Mouse (Mus musculus) monocyte, adult 2 months (primary cell): ENCODE data around the gene Ptprt.

Experiments used
- DNase-seq, 2 experiments: peaks; one replicate each; pipeline ENCODE4 v3.0.0; 2022; ENCODE audit warnings: low spot score in 2 of 2, low read depth in 1 of 2

Gene Ptprt

DNA sequence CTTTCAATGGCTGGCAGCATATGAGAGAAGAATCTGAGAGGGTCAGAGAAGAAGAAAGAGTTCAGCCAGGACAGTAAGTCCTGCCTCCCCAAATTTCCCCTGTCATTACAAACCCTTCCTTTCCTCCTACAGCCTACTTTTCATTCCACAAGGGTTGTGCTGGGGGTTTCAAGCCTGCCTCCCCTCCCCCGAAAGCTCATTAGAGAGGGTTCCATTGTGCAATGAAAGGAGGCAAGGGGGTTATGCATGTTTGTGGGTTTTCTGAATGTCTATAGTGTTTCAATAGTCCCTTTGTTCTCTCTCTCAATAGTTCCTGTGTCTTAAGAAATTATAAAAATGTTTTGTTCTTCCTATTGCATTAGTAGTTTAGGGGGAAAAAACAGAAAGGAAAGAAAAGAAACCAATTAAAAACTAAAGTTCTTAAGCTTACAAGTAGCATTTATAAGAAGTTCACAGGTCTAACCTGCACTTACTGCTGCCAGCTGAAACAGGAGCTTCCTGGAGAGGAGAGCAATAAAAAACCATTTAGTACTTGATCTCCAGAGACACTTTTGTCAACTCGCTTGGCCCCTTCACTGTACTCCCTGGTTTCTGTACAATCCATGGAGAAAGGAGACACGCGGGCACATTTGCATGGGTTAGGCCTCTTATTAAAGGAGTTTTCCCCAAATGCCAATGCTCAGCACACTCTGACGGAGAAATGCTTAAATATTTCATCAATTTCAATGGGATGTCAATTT, 247.7 kb downstream of the Ptprt start:
- DNase-seq, result no peak

DNA sequence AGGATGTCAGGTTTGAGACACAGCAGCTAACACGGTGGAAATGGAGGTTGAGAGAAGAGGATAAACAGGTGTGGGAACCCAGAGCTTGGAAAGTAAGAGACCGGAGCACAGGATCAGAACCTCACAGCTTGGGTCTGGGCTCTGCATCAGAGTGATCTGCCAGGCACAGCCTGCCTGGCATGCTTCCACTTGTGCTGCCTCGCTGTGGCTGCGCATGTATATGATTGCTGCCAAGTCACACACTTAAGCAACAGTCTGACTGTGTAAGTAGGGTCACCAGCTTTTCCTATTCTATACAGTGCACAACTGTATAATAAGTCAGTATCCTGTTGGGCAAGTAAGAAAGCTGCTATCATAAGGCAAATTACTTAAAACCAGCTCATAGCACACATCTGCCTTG, 249.9 kb downstream of the Ptprt start:
- DNase-seq, result no peak

DNA sequence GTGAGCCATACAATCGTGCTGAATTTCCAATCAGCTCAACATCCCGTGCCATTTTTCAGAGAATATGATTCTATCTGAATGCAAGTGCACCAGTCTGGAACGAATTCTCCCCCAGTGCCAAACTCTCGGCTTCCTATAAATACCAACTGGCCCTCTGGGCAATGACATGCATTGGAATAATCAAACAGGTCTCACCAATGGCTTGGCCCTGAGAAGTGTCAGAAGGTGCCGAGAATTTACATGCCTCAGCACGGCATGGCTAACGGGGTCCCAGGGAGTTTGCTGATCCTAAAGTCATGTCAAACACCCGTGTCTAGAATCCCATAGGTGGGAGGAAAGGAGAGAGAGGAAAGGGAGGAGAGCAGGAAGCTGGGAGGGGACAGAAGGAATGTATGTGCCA, 251.7 kb downstream of the Ptprt start:
- DNase-seq, result no peak

DNA sequence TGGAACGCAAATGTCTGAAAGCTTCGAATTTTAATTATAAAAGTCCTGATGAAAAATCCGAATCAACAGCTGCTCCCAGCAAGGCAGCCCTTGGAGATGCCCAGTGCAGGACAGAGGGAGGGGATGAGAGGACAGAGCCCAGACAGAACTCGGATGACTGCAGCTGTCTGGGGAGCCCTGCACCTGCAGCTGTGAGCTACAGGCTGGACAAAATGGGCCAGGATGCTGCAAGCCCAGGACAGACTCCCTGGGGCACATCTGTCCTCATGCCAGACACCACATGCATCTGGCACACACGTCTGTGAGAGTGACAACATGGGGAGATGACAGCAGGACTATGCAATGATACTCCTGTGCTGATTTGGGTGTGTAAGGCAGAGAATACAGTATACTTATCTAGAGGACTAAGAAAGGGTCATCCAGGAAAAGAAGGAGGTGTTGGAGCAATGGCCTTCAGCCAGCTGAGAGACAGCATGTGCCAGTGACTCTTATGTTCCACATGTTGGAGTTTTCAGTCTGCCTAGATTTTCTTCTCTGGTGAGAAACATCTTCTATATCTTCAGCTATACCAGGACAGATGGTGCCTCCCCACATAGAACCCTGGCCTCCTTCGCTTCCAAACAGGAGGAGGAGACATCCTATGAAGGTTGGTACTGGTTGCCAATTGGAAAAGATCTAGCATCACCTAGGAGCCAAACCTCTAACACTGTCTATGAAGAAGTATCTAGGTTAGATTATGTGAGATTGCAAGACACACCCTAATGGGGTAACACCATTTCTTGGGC, 259.4 kb downstream of the Ptprt start:
- no peak for DNase-seq

DNA sequence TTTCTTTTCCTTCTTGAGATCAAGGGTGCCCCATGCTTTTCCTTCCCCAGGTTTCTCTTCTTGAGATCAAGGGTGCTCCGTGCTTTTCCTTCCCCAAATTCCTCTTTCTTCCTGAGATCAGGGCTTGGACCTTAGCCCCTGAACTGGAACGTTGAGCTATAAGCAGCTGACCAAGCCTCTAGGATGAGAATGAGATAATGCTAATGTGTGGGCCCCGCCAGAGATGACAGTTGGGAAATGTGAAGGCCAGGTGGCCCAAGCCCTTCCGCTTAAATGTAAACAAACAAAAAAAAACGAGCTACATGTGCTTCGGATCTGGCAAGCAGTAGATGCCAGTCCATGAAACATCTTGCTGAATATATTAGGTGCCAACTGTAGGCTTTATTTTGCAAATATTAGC, 266.3 kb downstream of the Ptprt start:
- DNase-seq, result no peak

DNA sequence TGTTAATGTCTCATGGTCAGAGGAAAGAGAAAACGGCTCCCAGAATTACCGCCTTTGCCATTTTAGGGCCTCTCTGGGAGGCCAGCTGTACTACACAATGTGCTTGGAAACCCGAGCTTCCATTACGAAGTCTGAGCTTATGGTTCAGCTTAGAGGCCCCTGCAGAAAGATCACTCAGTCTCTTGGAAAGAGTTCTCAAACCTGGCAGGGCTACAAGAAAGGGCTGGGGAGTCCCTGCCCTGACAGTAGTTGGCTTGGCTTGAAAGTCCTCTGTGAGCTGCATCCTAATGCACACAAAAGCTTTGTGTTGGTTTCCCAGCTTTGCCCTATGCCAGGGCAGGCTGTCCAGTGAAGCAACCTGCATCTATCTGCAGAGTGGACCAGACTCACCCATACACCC, 269.1 kb downstream of the Ptprt start:
- DNase-seq, result no peak

DNA sequence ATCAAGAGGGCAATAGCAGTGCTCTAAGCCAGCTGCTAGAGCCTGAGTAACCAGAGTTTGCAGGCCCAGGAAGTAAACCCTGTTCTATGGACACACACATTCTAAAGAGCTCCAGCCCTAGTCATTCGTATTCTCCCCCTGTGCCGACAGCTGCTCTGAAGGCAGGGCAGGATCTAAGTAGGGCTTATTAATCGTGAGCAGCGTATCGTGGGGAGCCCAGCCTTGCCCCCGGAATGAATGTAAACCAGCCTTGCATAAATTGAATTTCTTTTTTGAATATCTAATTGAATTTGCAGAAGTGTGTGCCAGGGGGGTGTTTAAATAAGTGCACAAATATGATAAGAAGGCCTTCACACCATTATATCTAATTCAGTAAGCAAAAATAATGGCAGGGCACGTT, 283.6 kb downstream of the Ptprt start:
- no peak for DNase-seq

DNA sequence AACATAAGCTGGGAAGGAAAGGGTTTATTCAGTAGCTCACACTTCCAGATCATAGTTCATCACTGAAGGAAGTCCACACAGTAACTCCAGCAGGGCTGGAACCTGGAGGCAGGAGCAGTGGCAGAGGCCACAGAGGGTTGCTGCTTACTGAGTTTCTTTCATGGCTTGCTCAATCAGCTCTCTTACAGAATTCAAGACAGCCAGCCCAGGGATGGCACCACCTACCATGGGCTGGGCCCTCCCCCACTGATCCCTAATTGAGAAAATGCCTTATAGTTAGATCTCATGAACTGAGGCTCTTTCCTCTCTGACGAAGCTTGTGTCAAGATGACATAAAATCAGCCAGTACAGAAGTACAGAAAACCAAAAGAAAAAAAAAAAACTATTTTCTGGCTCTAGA, 311.9 kb downstream of the Ptprt start:
- no peak for DNase-seq

DNA sequence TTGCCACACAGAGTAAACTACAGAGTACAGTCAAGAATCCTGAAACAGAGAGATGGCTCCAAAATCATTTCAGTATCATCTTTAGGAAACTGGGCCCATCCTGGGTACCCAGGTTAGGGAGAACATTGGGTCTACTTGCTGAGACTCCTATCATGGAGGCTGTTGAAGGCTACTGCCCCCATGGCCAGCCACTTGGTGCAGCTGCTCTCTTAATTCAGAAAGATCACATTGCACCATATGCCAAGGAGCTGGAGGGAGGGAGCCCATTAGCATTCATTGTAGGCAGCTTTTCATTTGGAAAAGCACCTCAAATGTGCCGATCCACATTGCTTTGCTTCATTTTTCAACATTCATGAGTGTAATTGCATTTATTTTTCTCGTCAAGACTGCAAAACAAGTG, 319.1 kb downstream of the Ptprt start:
- no peak for DNase-seq

DNA sequence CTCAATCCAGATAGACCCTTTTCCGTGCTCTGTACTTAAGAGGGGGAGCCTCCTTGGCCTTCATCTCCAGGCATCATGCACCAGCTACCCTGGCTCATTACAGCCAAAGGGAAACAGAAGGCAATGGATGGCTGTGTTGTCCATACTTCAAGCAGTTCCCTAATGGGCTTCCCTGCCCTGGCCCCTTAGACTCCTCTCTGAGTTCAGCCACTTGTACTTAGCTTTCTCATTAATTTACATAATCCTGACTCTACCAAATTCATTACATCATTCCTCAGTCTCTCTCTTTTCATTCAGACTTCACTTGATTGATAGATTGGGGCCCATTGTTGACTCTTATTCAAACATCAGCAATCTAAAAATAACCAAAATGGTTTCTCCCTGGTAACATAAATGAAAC, 320.7 kb downstream of the Ptprt start:
- DNase-seq, result no peak

DNA sequence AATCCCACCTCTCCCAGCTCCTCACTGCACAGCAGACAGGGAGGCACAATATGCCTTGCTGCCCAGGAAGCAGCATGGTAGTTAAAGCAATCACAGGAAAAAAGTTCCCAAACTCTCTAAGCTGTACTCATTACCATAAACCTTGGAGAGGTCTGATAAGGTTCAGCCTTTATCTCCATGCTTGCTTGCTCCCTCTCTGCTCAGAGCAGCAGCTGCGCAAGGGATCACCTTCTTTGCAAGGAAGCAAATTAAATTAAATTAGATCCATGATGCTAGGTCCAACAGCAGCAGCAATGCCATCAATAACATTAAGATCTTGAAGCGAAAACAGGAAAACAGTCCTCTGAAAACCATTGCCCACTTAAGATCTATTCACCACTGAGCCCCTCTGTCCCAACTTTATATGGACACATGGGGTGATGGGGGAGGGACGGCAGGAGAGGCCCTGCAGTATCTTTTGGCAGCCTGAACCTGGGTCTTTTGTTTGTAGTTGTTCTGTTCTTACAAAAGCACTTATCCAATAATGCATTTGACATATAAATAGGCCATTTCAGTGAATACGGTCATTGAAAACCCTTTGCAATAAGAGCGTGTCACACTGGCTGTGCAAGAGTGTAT, 328.8 kb downstream of the Ptprt start:
- no peak for DNase-seq

DNA sequence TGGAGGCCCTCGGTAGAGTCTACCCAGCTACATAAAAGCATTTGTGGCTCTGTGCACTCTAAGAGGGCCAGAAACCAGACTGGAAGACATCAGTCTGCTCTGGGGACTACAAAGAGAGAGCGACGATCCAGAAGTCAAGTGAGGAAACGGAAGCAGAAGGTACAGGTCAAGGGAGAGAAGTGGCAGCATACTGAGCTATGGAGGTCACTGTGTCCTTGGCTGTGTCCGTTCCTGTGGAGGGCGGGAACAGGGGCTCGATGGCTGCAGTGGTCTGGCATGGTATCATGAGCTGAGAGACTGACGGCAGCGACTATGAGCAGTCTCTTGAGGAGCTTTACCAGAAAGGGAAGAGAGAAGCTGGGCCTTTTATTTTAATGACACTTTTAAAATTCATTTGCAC, 331.5 kb downstream of the Ptprt start:
- no peak for DNase-seq

DNA sequence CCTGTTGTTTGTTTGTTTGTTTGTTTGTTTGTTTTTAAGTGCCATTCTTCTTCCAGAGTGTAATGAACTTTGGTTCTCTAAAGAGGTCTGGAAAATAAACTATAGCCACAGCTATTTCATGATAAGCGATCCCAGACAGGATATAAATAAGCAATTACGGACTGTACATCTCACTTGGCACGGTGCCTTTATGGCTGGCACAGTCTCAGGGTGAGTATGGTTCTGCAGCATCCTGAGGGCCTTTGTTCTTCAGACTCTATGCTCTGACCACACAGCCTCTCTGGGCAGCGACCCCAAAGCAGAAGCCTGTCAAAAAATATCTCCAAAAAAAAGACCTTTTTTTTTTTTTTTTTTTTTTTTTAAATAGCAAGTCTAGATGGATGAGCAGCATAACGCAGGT, 338.5 kb downstream of the Ptprt start:
- DNase-seq, result no peak

DNA sequence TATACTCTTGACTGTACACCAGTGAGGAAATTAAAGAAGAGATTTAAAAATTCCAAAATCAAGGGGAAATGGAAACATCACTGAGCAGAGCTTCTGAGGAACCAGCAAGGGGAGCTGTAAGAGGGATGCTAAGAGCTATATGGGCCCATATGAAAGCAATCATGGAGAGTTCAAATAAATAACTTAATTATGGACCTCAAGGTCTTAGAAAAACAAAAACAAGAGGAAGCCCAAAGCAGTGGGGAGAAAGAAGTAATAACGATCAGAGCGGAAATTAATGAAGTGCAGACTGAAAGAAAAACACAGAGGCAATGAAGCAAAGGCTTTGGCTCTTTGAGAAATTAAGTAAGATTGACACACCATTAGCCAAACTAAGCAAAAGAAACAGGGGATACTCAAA, 353.0 kb downstream of the Ptprt start:
- DNase-seq, result no peak

DNA sequence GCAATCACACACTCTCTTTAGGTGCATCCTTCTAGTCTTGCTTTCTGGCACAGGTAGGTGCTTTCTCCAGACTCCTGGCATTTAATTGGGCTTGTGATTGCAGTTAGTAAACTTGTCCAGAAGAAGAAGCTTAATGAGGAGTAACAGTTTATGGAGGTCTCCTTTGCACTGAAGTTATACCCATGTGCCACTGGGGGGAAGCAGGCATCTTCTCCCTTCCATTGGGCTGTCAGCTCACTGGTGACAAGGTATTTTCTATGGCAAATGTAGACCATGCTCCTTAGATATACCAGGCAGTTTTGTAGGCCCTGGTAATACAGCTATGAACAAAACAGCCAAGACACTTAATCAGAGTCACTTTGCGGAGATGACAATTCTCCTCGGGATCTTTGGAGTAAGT, 366.9 kb downstream of the Ptprt start:
- DNase-seq, result no peak

DNA sequence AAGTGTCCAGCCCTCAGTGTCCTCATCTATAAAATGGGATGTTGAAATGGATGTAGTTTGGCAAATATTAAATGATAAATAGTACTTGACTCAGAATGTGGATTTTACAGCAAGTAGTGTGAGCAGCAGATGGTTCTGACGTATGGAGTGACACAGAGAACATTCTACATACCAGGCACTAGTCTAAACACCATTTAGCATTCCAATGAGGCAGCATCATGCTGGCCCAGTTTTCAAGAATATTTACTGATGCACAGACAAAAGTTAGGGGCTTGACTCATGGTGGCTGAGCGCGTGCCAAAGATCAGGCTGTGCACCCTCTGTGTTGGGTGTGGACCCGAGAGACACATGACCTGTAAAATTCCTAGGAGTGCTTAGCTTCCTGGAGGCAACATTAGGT, 378.3 kb downstream of the Ptprt start:
- no peak for DNase-seq

DNA sequence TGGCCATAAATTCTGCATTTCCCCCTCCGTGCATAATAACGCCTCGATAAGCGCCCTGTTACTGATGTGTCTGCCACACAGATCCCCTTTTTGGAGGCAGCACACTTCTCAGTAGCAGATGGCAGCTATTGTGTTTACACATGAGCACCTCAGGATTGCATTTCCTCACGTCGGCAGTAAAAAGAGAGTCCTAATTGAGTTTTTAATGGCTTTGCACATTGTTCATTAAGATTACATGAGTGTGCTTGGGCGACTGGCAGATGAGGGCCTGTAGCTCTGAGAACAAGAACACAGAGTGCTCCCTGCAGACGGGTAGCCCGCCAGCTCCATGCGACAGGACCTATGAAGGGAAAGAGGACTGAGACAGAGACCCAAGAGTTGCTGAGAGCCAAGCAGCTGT, 378.8 kb downstream of the Ptprt start:
- DNase-seq, result no peak

DNA sequence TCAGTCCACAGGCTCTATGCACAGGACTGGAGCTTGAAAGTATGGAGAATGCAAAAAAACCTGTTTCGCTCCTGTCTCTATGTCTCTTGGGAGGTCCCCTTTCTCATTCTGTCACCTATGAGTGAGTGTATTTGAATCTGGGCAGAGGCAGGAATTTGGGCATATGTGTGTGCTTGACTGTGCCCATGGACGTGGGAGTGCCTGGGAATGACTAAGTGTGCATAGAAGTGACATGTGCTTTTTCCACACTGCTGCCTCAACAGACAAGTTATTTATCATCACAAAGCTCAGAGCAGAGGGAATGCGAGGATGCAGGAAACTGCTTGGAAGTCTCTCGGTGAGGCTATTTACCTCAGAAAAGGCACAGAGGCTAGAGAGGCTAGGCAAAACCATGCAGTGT, 387.1 kb downstream of the Ptprt start:
- no peak for DNase-seq

DNA sequence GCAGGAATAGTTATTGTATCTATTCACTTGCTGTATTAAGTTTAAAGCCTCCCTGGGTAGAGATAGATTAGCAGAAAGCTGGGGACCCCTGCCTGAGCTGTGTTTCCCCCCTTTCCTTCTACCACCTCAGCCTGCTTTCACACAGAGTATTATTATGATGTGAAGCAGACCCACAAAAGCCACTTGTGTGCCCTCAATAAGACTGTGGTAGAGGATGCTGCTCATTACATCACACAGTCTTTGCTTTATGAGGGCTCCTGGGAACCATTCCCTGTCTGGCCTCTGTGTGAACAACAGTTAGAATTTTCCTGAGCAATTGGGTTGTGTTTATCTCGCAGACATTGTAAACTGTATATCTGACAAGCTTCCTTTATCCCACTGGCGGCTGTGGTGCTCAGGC, 409.7 kb downstream of the Ptprt start:
- DNase-seq, result no peak

DNA sequence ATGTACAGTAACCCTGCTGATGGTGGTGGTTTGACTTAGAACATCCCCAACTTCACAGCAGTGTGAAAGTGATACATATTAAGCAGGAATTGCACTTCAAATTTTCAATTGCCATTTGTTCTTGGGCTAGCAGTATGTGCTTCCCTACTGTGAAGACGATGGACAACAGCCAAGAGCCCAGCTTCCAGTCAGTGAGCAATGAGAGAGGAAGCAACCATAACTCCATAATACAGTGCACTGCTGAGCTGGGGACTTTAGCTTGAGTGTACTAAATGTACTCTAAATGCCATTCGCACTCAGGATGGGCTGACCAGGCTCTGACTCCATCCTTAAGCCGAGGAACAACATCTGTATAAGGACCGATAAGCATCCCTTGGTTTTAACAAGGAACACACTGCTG, 412.7 kb downstream of the Ptprt start:
- DNase-seq, result no peak

DNA sequence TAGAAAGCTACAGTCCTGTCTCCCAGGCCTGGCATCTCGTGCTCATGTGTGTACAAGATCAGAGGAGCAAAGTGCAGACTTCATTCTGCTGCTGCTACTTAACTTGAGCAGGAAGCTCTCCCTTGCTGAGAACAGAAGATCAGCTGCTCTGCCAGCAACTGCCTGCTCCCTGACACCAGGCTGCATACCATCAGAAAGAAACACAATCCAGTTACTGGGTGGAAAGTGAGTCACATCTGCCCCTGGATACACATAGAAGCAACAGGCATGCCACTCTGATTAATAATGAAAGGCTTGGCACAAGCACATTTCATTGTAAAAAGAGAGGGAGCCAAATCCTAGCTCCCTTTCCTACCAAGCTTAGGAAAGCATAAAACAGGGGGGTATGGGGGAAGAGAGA, 438.5 kb downstream of the Ptprt start:
- DNase-seq, result no peak

DNA sequence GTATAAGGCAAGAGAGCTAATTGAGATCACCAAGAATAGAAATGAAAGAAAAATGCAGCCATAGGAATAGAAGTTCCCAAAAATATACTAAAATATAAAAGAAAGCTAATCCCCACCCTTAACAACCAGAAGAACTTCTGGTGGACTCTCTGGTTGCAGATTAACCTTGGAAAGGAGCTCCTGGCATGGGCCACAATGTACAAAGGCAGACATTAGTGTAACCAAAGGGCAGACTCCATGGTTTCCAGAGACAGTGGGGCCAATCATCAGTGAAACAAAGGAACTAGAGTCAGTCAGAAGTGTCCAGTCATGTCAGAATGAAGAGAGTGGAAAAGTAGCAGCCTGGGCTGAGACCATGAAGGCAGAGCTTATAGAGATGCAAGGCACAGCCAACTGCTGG, 440.4 kb downstream of the Ptprt start:
- no peak for DNase-seq

DNA sequence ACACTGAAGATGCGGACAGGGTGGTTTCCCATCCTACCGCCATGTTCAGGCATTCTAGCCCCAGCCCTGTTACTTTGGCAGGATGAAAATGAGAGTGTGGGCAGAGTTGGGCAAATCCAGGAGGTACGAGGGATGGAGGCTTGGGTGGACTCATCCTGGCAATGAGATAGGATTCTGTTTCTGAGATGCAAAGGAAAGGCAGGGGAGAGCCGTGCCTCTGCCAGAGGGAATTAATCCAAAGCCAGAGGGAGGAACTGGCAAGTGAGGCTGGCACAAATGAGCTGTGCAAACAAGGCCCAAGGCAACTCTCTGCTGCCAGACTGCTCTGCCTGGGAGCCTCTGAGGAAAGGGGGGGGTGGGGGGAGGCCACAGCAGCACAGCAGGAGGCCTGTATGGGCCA, 441.4 kb downstream of the Ptprt start:
- DNase-seq, result no peak
